Mouse (Mus musculus): Measurements from ENCODE around the gene I830077J02Rik.

I830077J02Rik gene

GRCm38 (mm10) chr3:105892572-105893495 lies 39.6 kb downstream of the I830077J02Rik start:
- no peak for DNase-seq

DNA sequence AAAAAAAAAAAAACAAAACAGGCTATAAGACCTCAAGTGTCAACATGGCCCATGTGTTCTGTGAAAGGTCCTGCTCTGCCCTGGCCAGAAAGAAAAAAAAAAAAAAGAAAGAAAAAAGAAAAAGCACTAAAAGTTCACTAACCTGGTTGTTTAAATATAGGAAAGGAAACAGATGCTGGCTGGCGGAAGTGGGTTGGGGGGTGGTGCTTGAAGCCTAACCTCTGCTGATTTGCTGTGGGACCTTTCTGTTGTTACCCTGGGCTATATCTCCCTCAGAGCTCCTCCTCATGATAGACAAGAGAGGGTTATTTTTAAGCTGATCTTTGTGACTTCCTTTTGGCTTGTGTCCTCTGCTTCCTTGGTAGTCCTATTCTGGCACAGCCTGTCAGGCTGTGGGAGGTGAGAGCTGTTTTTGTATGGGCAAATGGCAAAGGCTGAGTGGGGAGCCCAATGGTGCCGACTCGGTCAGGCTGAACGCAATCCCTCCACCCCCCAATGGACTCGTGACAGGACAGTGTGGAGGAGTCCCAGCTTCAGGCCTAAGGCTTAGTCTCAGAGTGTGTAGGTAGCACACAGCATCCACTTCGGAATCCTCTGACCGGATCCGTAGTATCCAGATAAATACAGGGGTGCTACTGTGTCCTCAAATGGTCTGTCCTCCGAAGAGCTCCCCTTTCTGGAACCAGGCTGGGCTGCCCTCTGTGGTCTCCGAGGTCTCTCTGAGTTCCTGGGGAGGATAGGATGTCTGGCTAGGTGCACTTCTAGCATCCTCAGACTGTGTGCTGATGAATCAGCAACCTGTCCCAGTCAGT lies 40.5 kb downstream of the I830077J02Rik start:
- no peak for DNase-seq

- DNase-seq, result no peak
Observed at GRCm38 (mm10) chr3:105891141-105891540, 41.3 kb downstream of the I830077J02Rik start.

GRCm38 (mm10) chr3:105890220-105890619 lies 42.2 kb downstream of the I830077J02Rik start:
- DNase-seq, result no peak

DNA sequence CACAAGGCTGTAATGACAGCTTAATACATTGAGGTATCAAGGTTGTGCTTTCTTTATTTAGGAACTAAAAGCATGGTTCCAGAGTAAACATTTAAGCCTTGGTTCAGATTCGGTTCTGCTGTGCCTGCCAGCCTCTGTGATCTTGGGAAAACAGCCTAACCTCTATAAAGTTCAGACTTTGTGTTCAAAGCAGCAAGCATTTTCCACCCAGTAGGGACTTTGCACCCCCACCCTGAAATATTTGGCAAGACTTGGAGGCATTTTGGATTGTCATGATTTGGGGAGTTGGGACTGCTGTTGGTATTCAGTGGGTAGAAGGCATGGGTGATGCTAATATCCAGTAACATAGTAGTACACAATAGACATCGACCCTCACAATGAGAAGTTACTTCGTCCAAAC lies 43.5 kb downstream of the I830077J02Rik start:
- no peak for DNase-seq

DNA sequence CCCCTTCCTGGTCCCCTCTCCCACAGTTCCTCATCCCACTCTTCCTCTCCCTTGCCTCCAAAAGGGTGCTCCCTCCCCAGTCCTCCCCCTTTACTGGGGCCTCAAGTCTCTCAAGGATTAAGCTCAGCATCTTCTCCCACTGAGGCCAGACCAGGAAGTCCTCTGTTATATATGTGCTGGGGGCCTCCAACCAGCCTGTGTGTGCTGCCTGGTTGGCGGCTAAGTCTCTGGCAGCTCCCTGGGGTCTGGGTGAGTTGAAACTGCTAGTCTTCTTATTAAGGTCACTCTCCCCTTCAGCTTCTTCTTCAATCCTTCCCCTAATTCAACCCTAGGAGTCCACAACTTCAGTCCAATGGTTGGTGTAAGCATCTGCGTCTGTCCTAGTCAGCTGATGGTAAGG lies 49.4 kb downstream of the I830077J02Rik start:
- no peak for DNase-seq

DNA sequence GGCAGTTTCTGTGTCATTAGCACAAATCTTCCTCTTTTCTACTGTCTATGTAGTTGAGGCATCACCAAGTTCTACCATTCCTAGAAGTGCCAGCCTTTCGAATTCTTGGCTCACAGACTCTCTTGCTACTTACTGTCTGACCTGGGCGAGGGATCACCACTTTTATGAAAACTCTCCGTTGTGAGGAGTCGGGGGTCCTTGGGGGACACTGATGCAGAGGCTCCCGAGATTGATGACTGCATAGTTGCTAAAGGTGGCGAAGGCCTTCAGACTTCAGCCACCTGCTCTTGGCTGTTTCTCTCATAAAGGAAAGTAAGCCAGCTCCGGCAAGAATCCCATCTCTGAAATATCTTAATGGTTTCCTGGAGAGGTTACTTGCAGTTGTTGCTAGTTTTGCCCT lies 50.4 kb downstream of the I830077J02Rik start:
- DNase-seq, result no peak

- no peak for DNase-seq
Observed at GRCm38 (mm10) chr3:105880419-105880818, 52.0 kb downstream of the I830077J02Rik start.

- DNase-seq, result no peak
Observed at GRCm38 (mm10) chr3:105878751-105879150, 53.7 kb downstream of the I830077J02Rik start.

DNA sequence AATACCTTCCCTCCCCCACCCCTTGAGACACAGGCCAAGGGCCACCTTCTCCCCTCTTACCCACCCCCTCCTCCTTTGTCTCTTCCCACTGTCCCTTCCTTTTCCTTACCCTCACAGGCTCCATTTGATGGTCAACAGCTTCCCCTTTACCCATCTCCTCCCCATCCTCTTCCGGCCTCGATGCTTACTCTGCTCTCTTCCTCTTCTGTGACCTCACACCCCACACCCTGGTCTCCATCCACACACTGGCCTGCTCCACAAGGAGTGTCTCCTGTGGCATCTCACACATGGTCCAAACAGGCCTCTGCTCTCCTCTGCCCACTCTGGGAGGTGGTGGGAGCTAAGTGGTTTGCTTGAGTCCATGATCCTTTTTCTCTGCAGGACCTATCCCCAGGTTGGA lies 54.5 kb downstream of the I830077J02Rik start:
- no peak for DNase-seq

DNA sequence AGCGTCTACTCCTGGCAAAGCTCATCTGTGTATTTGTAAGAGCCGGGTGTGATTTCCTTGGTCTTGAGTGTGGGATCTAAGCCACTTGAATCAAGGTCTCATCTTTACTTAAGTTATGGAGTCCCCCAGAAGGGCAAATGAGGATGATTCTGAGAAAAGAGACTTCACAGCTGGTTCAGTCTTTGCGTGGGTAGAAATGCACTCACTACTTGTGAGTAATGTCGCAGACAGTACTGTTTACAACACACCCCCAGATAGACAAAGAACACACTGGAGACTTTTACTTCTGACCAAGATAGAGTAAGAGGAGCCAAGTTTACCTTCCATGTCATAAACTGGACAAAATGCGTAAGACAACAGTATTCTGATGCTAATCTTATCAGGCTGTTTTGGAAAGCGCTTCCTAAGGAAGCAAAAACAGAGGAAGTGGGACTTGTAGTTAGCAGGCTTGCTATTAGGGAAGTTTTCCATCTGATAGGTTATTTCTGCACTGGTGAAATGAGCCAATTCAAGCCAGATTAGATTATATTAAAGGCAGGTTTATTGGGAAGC lies 55.1 kb downstream of the I830077J02Rik start:
- no peak for DNase-seq

GRCm38 (mm10) chr3:105876022-105876421 lies 56.4 kb downstream of the I830077J02Rik start:
- no peak for DNase-seq

Data from cerebellum, adult 8-10 months (tissue).